Mouse (Mus musculus) erythroblast, embryonic 14.5 days (primary cell): ENCODE measurements around the gene Srsf4.

Experiments used
- GATA1 ChIP-seq: IDR thresholded peaks from 2 replicates; pipeline ENCODE4 v1.6.1; 2012; ENCODE audit warnings: low read length, inconsistent platforms, mixed read lengths
- TAL1 ChIP-seq: IDR thresholded peaks from 3 replicates; pipeline ENCODE4 v1.6.1; 2012; ENCODE audit warnings: low read length, inconsistent platforms, mixed read lengths

DNA sequence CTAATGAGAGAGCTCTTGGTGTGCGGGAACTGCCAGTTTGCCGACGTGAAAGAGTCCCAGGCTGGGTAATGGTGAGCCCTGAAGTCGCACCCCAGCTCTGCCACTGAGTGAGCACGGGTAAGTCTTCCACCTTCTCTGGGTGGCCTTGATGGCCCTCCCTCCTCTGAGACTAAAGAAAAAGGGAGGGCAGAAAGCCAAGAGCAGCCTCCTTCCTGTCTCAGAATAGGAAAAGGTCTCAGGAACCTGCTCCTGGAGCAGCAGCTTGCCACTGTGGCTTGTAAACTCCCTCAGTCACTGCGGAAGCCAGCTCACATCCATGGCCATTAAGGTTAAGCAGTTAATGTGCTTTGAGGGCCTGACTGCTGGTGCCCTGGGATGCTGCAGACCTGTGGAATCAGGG is 12.0 kb downstream of the Srsf4 start:
- TF ChIP-seq TAL1 (no peak), GATA1 (no peak)
